Mouse (Mus musculus) ES-Bruce4 (cell line): Measurements from ENCODE around the gene Ncor2. TPM values are rescaled to one million over a fixed set of nuclear protein-coding genes. Genes with fewer than 3 reads are reported as not detected.

ENCODE experiments used
- H3K27ac ChIP-seq: 2 replicates; pipeline ENCODE4 v1.5.1; 2012; ENCODE audit warnings: low read length, inconsistent platforms; ENCODE audit not compliant: insufficient read depth
- H3K27me3 ChIP-seq: 2 replicates; pipeline ENCODE4 v1.6.1; 2012; ENCODE audit warnings: mild to moderate bottlenecking, low read length, inconsistent platforms; ENCODE audit not compliant: control insufficient read depth, poor library complexity, insufficient read depth, severe bottlenecking
- H3K36me3 ChIP-seq: 2 replicates; pipeline ENCODE4 v1.6.1; 2012; ENCODE audit warnings: inconsistent platforms, mild to moderate bottlenecking, low read length, moderate library complexity; ENCODE audit not compliant: control insufficient read depth, poor library complexity, insufficient read depth, severe bottlenecking
- H3K4me1 ChIP-seq: one replicate; pipeline ENCODE4 v1.8.1; 2011; ENCODE audit warnings: low read length; ENCODE audit not compliant: control insufficient read depth, insufficient read depth
- H3K4me3 ChIP-seq: 2 replicates; pipeline ENCODE4 v1.5.1; 2011; ENCODE audit warnings: low read depth, mild to moderate bottlenecking, low read length
- H3K9ac ChIP-seq: 2 replicates; pipeline ENCODE4 v1.6.1; 2012; ENCODE audit warnings: low read depth, mild to moderate bottlenecking, inconsistent platforms; ENCODE audit not compliant: poor library complexity, severe bottlenecking
- H3K9me3 ChIP-seq: replicated peaks from 2 replicates; pipeline ENCODE4 v1.6.1; 2012; ENCODE audit warnings: mild to moderate bottlenecking, low read length, inconsistent platforms; ENCODE audit not compliant: control insufficient read depth, poor library complexity, insufficient read depth, severe bottlenecking
- CTCF ChIP-seq: IDR thresholded peaks from one replicate; pipeline ENCODE4 v1.8.1; 2011; ENCODE audit warnings: low read depth, low read length
- EP300 ChIP-seq: IDR thresholded peaks from 2 replicates; pipeline ENCODE4 v1.6.1; 2011; ENCODE audit warnings: low read depth, low read length; ENCODE audit not compliant: insufficient read depth
- POLR2A ChIP-seq: IDR thresholded peaks from one replicate; pipeline ENCODE4 v1.8.1; 2011; ENCODE audit warnings: low read length; ENCODE audit not compliant: insufficient read depth
- polyA plus RNA-seq: library from polyadenylated mRNA; stranded (reverse); fragments of >200 nt; gene quantifications from 2 replicates; pipeline ENCODE4 v1.2.4, GENCODE M21; 2011; ENCODE audit warnings: low read depth; ENCODE audit not compliant: missing spikeins, insufficient read depth, insufficient read length

Gene Ncor2
- polyA plus RNA-seq, 1 experiment: 57.5 TPM

GRCm38 (mm10) chr5:125110196-125110595, 68.8 kb downstream of the Ncor2 start:
- Histone ChIP-seq H3K27me3 (no peaks in the 10 kb centered on the region), H3K9me3 (no peaks in the 10 kb centered on the region), H3K27ac (no peak overlapping the region), H3K9ac (no peak overlapping the region), H3K36me3 (no peaks in the 10 kb centered on the region), H3K4me1 (peaks cover 4% of the 10 kb centered on the region), H3K4me3 (no peak overlapping the region)
- TF ChIP-seq CTCF: no peak
- TF ChIP-seq POLR2A: no peak
- TF ChIP-seq EP300: no peak

GRCm38 (mm10) chr5:125107011-125107651, 71.9 kb downstream of the Ncor2 start:
- Histone ChIP-seq H3K9ac (no peak overlapping the region), H3K4me1 (peaks cover 4% of the 10 kb centered on the region), H3K9me3 (no peaks in the 10 kb centered on the region), H3K36me3 (no peaks in the 10 kb centered on the region), H3K27me3 (no peaks in the 10 kb centered on the region), H3K4me3 (no peak overlapping the region), H3K27ac (no peak overlapping the region)
- TF ChIP-seq CTCF: peak; percentile 85
- no peak for TF ChIP-seq EP300
- TF ChIP-seq POLR2A: no peak

- H3K9ac ChIP-seq: no peak overlapping the region
- H3K27ac ChIP-seq: no peak overlapping the region
- H3K4me3 ChIP-seq: no peak overlapping the region
- no peaks in the 10 kb centered on the region for H3K4me1 ChIP-seq
- no peaks in the 10 kb centered on the region for H3K27me3 ChIP-seq
- H3K9me3 ChIP-seq: no peaks in the 10 kb centered on the region
- 0 out of 2 replicates have a peak, but pooled peaks cover 2% of the 10 kb centered on the region for H3K36me3 ChIP-seq
- TF ChIP-seq CTCF (no peak), POLR2A (no peak), EP300 (no peak)
Observed at GRCm38 (mm10) chr5:125106191-125106590, 72.8 kb downstream of the Ncor2 start.

- Histone ChIP-seq H3K4me3 (no peak overlapping the region), H3K36me3 (0 out of 2 replicates have a peak, but pooled peaks cover 2% of the 10 kb centered on the region), H3K27me3 (no peaks in the 10 kb centered on the region), H3K9me3 (no peaks in the 10 kb centered on the region), H3K27ac (no peak overlapping the region), H3K9ac (no peak overlapping the region), H3K4me1 (no peaks in the 10 kb centered on the region)
- TF ChIP-seq POLR2A (no peak), EP300 (no peak), CTCF (no peak)
Observed at GRCm38 (mm10) chr5:125104841-125105240, 74.2 kb downstream of the Ncor2 start.

- H3K27ac ChIP-seq: no peak overlapping the region
Observed at GRCm38 (mm10) chr5:125103396-125103795, 75.6 kb downstream of the Ncor2 start.

GRCm38 (mm10) chr5:125102907-125103306, 76.1 kb downstream of the Ncor2 start:
- TF ChIP-seq EP300 (no peak), CTCF (no peak), POLR2A (no peak)
- Histone ChIP-seq H3K27me3 (no peaks in the 10 kb centered on the region), H3K4me3 (no peak overlapping the region), H3K9ac (no peak overlapping the region), H3K27ac (no peak overlapping the region), H3K9me3 (no peaks in the 10 kb centered on the region), H3K4me1 (no peaks in the 10 kb centered on the region), H3K36me3 (0 out of 2 replicates have a peak, but pooled peaks cover 2% of the 10 kb centered on the region)

More at GRCm38 (mm10) chr5:125103396-125103795, 75.6 kb downstream of the Ncor2 start:
- H3K4me1 ChIP-seq: no peaks in the 10 kb centered on the region
- H3K9me3 ChIP-seq: no peaks in the 10 kb centered on the region
- H3K4me3 ChIP-seq: no peak overlapping the region
- H3K9ac ChIP-seq: no peak overlapping the region
- H3K36me3 ChIP-seq: 0 out of 2 replicates have a peak, but pooled peaks cover 2% of the 10 kb centered on the region
- no peak for TF ChIP-seq CTCF
- H3K27me3 ChIP-seq: no peaks in the 10 kb centered on the region
